Mouse (Mus musculus) brain, adult 10 weeks (tissue): Measurements from ENCODE around the gene Cfap74. TPM values are rescaled to one million over a fixed set of nuclear protein-coding genes. Genes with fewer than 3 reads are reported as not detected.

Experiments
- polyA plus RNA-seq: library from polyadenylated mRNA; stranded (reverse); fragments of 350-450 nt; fragmentation: Illumina TruSeq; extraction: RNeasy Lipid Tissue Mini Kit (QIAGEN cat#74804); gene quantifications from one replicate; pipeline ENCODE4 v1.2.3, GENCODE M21; 2015; ENCODE audit warnings: low read depth, low replicate concordance

The Cfap74 gene
- 15.4 TPM for polyA plus RNA-seq

DNA sequence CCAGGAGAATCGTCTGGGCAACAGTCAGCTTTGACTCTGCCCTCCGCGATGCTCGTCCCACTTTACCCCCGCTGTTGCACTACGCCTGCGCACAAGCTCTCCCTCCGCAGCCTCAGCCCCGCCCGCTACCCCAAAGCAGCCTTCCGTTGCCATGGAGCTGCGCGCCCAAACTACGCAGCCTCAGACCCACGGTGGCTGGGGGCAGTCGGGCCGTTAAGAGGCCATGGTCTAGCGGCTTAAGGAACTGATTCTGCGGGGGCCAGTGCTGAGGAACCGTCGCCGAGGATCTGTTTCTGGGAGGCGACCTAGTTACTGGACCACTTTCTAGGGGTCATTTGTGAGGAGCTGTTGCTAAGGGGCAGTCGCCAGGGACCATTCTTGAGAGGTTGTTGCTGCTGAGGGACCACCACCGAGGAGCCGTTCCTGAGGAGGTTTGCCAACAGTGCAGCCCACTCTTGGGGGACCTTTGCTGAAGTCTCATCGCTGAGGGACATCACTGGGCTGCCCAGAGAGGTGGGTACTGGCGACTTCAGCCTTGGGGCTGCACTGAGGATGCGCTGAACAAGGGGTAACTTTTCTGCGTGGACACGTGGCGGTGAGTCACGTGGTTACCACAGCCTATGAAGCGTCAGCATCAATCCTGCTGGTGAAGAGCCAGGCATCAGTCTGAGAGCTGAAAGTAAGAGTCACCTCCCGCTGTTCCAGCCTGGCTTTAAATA is at the start of gene Cfap74:
TSS of gene Cfap74 (plus strand) at position 133 of the 719 bp plus-strand sequence.

DNA sequence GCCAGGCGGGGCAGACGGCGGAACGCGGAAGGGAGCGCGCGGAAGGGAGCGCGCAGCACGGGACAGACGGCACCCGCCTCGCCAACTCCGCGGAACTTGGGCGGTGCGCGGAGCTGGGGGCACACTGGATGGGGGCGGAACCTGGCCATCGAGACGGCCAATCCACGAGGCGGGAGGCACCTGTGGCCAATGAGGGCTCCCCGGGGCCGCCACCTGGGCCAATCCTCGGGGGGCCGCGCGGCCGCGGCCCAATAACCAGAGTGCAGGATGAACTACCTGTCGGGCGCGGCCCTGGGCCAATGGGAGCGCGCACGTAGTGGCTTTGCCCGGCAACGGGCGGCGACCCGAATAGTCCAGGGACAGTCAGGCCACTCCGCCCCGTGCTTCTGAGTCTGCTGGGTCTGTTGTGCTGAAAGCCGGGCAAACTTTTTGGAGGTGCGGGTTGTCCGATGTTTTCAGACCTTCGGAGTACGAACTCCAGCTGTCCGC is 47.6 kb upstream of the Cfap74 start, which contains the start of gene Prkcz:
TSS of gene Prkcz (minus strand) at position 59 of the 489 bp plus-strand sequence.

DNA sequence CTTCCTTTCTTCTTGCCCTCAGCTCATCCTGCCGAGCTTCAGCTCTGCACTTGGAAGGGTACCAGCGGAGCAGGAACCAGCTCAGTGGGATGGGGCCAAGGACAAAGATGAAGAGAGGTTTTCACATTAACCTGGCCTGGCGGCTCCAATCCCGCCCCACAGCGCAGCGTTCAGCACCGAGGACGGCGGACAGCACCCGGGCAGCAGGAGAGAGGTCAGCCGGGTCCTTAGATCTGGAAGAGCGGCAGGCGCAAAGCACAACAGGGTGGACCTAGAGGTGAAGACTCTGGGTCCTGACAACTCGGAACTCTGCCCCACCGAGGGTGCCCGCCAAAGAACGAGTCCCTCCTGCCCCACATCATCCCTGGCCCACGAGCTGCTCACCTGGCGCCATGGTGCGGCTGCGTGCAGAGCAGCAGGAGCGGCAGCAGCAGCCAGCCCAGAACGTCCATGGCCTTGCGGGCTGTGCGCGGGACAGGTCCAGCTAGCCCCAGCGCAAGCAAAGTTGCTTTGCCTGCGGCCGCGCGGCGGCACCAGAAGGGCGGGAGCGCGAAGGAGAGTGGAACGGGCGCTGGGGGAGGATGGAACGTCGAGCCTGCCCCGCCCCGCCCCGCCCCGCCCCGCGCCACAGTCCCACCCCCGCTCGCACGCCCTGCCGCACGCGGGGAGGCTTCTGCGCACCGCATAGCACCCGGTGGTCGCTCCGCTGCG is 11.3 kb upstream of the Cfap74 start, which contains the start of gene Gabrd:
TSS of gene Gabrd (minus strand) at position 602 of the 711 bp plus-strand sequence.

GRCm38 (mm10) chr4:155468952-155469351 is 60.0 kb downstream of the Cfap74 start, which contains the start of gene Tmem52:
TSS of gene Tmem52 (plus strand) at chr4:155469114.

DNA sequence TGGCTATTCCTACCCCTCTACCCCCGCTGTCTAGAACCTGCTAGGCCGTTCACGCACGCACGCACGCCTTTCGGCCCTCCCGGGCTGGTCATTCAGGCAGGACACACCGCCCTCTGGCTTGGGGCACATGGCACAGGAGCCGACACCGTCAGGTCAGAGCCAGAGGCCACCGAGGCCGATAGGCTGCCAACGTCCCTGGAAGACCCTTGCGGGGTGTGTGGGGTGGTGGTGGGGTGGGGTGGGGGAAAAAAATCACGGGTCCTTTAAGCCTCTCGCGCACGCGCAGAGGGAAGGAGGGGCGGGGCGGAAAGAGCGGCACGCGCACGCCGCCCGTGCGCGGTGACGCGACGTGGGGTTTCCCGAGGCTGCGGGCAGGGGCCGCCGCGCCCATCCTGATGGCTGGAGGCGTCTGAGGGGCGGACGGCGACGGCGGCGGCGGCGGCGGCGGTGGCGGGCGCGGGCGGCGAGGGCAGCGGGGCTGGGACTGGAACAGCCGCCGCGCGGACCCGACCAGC is 82.1 kb downstream of the Cfap74 start, which contains the start of gene Gnb1:
TSS of gene Gnb1 (plus strand) at position 372 of the 515 bp plus-strand sequence.

Other genes with a start within 250 kb of the Cfap74 start
- gene Ski, start 186.6 kb upstream of the Cfap74 start, polyA plus RNA-seq = 55.0 TPM
- 32.4 TPM for gene Faap20, start 159.4 kb upstream of the Cfap74 start, polyA plus RNA-seq
- 225 TPM for gene Prkcz, start 47.8 kb upstream of the Cfap74 start, polyA plus RNA-seq
- 96.0 TPM for gene Gabrd, start 11.1 kb upstream of the Cfap74 start, polyA plus RNA-seq
- 1.1 TPM for gene Tmem52, start 59.9 kb downstream of the Cfap74 start, polyA plus RNA-seq
- 592 TPM for gene Gnb1, start 82.2 kb downstream of the Cfap74 start, polyA plus RNA-seq
- 56.7 TPM for gene Nadk, start 153.2 kb downstream of the Cfap74 start, polyA plus RNA-seq
- gene Slc35e2, start 192.2 kb downstream of the Cfap74 start, polyA plus RNA-seq = 19.6 TPM
- gene Cdk11b, start 215.7 kb downstream of the Cfap74 start, polyA plus RNA-seq = 61.1 TPM
- gene Gm10563, start 236.2 kb downstream of the Cfap74 start, polyA plus RNA-seq = not detected
- 2.3 TPM for gene Mmp23, start 244.2 kb downstream of the Cfap74 start, polyA plus RNA-seq